Mouse (Mus musculus) lung, adult 2 months (tissue): ENCODE measurements around the gene Hmces.

Experiments
- CTCF ChIP-seq: fragments of 200-500 bp; IDR thresholded peaks from 2 replicates; pipeline ENCODE4 v1.5.1; 2011; ENCODE audit warnings: mild to moderate bottlenecking, low read length, control low read depth; ENCODE audit not compliant: insufficient read depth
- POLR2A ChIP-seq: fragments of 200-500 bp; IDR thresholded peaks from 2 replicates; pipeline ENCODE4 v1.6.1; 2011; ENCODE audit warnings: low read depth, mild to moderate bottlenecking, control low read depth, low read length, borderline replicate concordance; ENCODE audit errors: extremely low read depth

DNA sequence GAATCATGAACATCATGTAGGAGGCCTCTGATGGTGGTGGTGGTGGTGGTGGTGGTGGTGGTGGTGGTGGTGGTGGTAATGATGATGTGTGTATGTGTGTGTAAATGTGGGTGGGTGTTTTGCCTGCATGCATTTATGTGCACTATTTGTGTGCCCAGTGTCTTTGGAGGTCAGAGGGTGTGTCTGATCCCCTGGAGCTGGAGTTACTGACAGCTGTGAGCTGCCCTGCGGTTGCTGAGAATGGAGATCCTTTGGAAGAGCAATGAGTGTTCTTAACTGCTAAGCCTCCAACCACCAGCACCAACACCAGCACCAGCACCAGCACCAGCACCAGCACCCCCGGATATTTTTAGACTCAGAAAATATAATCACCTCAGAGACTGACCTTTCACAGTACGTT lies 31.5 kb upstream of the Hmces start:
- TF ChIP-seq CTCF, result no peak
- TF ChIP-seq POLR2A, result no peak
